Mouse (Mus musculus) hindbrain, embryonic 11.5 days (tissue): ENCODE data around the gene Ptprd. TPM values are rescaled to one million over a fixed set of nuclear protein-coding genes. Genes with fewer than 3 reads are reported as not detected.

Experiments
- ATAC-seq: fragments of 200-750 bp; cut with Nextera tagmentation; 2 replicates; pipeline ENCODE4 v1.8.0; 2017; ENCODE audit warnings: mild to moderate bottlenecking, moderate TSS enrichment, moderate library complexity; ENCODE audit not compliant: low FRiP score
- DNase-seq: peaks from one replicate; pipeline ENCODE4 v3.0.0-alpha.2; 2015; ENCODE audit warnings: low spot score
- H3K27ac ChIP-seq: fragments of 300-500 bp; sonication (generic); 2 replicates; pipeline ENCODE4 v1.5.1; 2014; ENCODE audit warnings: mild to moderate bottlenecking, low read depth, low read length
- H3K27me3 ChIP-seq: fragments of 300-500 bp; sonication (generic); 2 replicates; pipeline ENCODE4 v1.6.1; 2014; ENCODE audit warnings: mild to moderate bottlenecking, low read length, moderate library complexity, mixed read lengths; ENCODE audit not compliant: control insufficient read depth, insufficient read depth
- H3K36me3 ChIP-seq: fragments of 300-500 bp; sonication (generic); 2 replicates; pipeline ENCODE4 v1.6.1; 2014; ENCODE audit warnings: mild to moderate bottlenecking, low read length, moderate library complexity, mixed read lengths; ENCODE audit not compliant: control insufficient read depth, insufficient read depth
- H3K4me1 ChIP-seq: fragments of 300-500 bp; sonication (generic); replicated peaks from 2 replicates; pipeline ENCODE4 v1.6.1; 2014; ENCODE audit warnings: low read length, mixed read lengths; ENCODE audit not compliant: control insufficient read depth, insufficient read depth
- H3K4me2 ChIP-seq: fragments of 300-500 bp; sonication (generic); replicated peaks from 2 replicates; pipeline ENCODE4 v1.6.1; 2014; ENCODE audit warnings: mild to moderate bottlenecking, low read depth, low read length
- H3K4me3 ChIP-seq: fragments of 300-500 bp; sonication (generic); 2 replicates; pipeline ENCODE4 v1.5.1; 2014; ENCODE audit warnings: low read depth, low read length
- H3K9ac ChIP-seq: fragments of 300-500 bp; sonication (generic); 2 replicates; pipeline ENCODE4 v1.6.1; 2014; ENCODE audit warnings: low read depth, low read length
- H3K9me3 ChIP-seq: fragments of 300-500 bp; sonication (generic); 2 replicates; pipeline ENCODE4 v1.6.1; 2016; ENCODE audit warnings: low read length; ENCODE audit not compliant: control insufficient read depth
- WGBS: fragments of 180-500 bp; shearing (Covaris S2); extraction: QIAGEN DNeasy Blood & Tissue Kit; methylation state at CpG from one replicate; pipeline ENCODE4 v1.1.7; 2014; 5-methylcytosine and 5-hydroxymethylcytosine counted together
- polyA plus RNA-seq: library from polyadenylated mRNA; unstranded; fragments of >200 nt; fragmentation: Nextera tagmentation; extraction: Ambion mirVana; gene quantifications from 2 replicates; pipeline ENCODE4 v1.2.1, GENCODE M21; 2014

Gene Ptprd
- 27.3 and 31.7 TPM in 2 replicates for polyA plus RNA-seq

- peak within 1 kb of the TSS; percentile 49 for H3K4me3 ChIP-seq
- peak within 1 kb of the TSS; percentile 89 for H3K4me2 ChIP-seq
- H3K36me3 ChIP-seq, result no peaks in the 10 kb centered on the region
- H3K27ac ChIP-seq, result no peak within 1 kb of the TSS
- ATAC-seq (peak; percentile 94), DNase-seq (peak; percentile 78)
- under 1% methylated on average over 77 of the region's 86 CpGs for WGBS
- H3K9me3 ChIP-seq, result no peaks in the 10 kb centered on the region
- H3K4me1 ChIP-seq, result no peaks in the 10 kb centered on the region
- peaks cover 7% of the 10 kb centered on the region for H3K27me3 ChIP-seq
- peak within 1 kb of the TSS; percentile 61 for H3K9ac ChIP-seq
Measured at GRCm38 (mm10) chr4:78211529-78212494, at the start of gene Ptprd. Gene Ptprd (minus strand): TSS chr4:78211961.

- no peaks in the 10 kb centered on the region for H3K4me1 ChIP-seq
Measured at GRCm38 (mm10) chr4:78235820-78236219, 24.1 kb upstream of the Ptprd start.

GRCm38 (mm10) chr4:78235316-78235715 lies 23.6 kb upstream of the Ptprd start:
- ATAC-seq, result no peak
- WGBS, result 88% methylated on average over 2 of the region's 2 CpGs
- no peaks in the 10 kb centered on the region for H3K9me3 ChIP-seq

More at GRCm38 (mm10) chr4:78235820-78236219, 24.1 kb upstream of the Ptprd start:
- no peak overlapping the region for H3K9ac ChIP-seq
- H3K27ac ChIP-seq, result no peak overlapping the region
- ATAC-seq (no peak), DNase-seq (no peak)
- H3K4me2 ChIP-seq, result no peak overlapping the region
- H3K27me3 ChIP-seq, result no peaks in the 10 kb centered on the region
- H3K9me3 ChIP-seq, result no peaks in the 10 kb centered on the region
- H3K4me3 ChIP-seq, result no peak overlapping the region
- H3K36me3 ChIP-seq, result no peaks in the 10 kb centered on the region
- WGBS, result 81% methylated on average over 2 of the region's 2 CpGs

GRCm38 (mm10) chr4:78234681-78235080 lies 22.9 kb upstream of the Ptprd start:
- Histone ChIP-seq H3K27me3 (no peaks in the 10 kb centered on the region), H3K27ac (no peak overlapping the region), H3K4me1 (no peaks in the 10 kb centered on the region), H3K9ac (no peak overlapping the region), H3K36me3 (no peaks in the 10 kb centered on the region), H3K4me3 (no peak overlapping the region), H3K9me3 (no peaks in the 10 kb centered on the region), H3K4me2 (no peak overlapping the region)
- WGBS, result 93% methylated on average over 1 of the region's 1 CpGs
- no peak for DNase-seq
- ATAC-seq, result no peak

More at GRCm38 (mm10) chr4:78235316-78235715, 23.6 kb upstream of the Ptprd start:
- Histone ChIP-seq H3K9ac (no peak overlapping the region), H3K36me3 (no peaks in the 10 kb centered on the region), H3K27ac (no peak overlapping the region), H3K4me3 (no peak overlapping the region), H3K4me2 (no peak overlapping the region), H3K4me1 (no peaks in the 10 kb centered on the region), H3K27me3 (no peaks in the 10 kb centered on the region)
- DNase-seq, result no peak

- Histone ChIP-seq H3K4me3 (no peak overlapping the region), H3K9ac (no peak overlapping the region), H3K27ac (no peak overlapping the region), H3K9me3 (no peaks in the 10 kb centered on the region), H3K27me3 (peaks cover 7% of the 10 kb centered on the region), H3K36me3 (no peaks in the 10 kb centered on the region), H3K4me1 (no peaks in the 10 kb centered on the region), H3K4me2 (no peak overlapping the region)
- WGBS, result 63% methylated on average over 4 of the region's 4 CpGs
- DNase-seq, result no peak
- no peak for ATAC-seq
Measured at GRCm38 (mm10) chr4:78213949-78214348, 2.2 kb upstream of the Ptprd start.

GRCm38 (mm10) chr4:78212941-78213340 lies 1.2 kb upstream of the Ptprd start:
- no peak for ATAC-seq

GRCm38 (mm10) chr4:78210878-78211528 lies 758 bp downstream of the Ptprd start:
- peak; percentile 9 for DNase-seq

More at GRCm38 (mm10) chr4:78212941-78213340, 1.2 kb upstream of the Ptprd start:
- Histone ChIP-seq H3K27ac (no peak overlapping the region), H3K9ac (no peak overlapping the region), H3K36me3 (no peaks in the 10 kb centered on the region), H3K4me1 (no peaks in the 10 kb centered on the region), H3K9me3 (no peaks in the 10 kb centered on the region), H3K4me2 (no peak overlapping the region), H3K27me3 (peaks cover 7% of the 10 kb centered on the region), H3K4me3 (no peak overlapping the region)
- 65% methylated on average over 4 of the region's 4 CpGs for WGBS
- no peak for DNase-seq

GRCm38 (mm10) chr4:78205018-78205417 lies 6.7 kb downstream of the Ptprd start:
- H3K4me1 ChIP-seq, result no peaks in the 10 kb centered on the region
- WGBS, result 62% methylated on average over 3 of the region's 3 CpGs
- H3K4me2 ChIP-seq, result no peak overlapping the region
- H3K27ac ChIP-seq, result no peak overlapping the region
- DNase-seq (no peak), ATAC-seq (no peak)
- no peak overlapping the region for H3K9ac ChIP-seq
- H3K27me3 ChIP-seq, result no peaks in the 10 kb centered on the region
- H3K36me3 ChIP-seq, result no peaks in the 10 kb centered on the region
- H3K9me3 ChIP-seq, result no peaks in the 10 kb centered on the region
- H3K4me3 ChIP-seq, result no peak overlapping the region

More at GRCm38 (mm10) chr4:78210878-78211528, 758 bp downstream of the Ptprd start:
- Histone ChIP-seq H3K4me1 (no peaks in the 10 kb centered on the region), H3K9ac (peak overlapping the region; percentile 61), H3K4me2 (peak overlapping the region; percentile 89), H3K9me3 (no peaks in the 10 kb centered on the region), H3K4me3 (peak overlapping the region; percentile 49), H3K27ac (no peak overlapping the region), H3K27me3 (peaks cover 7% of the 10 kb centered on the region), H3K36me3 (no peaks in the 10 kb centered on the region)
- 28% methylated on average over 9 of the region's 9 CpGs for WGBS
- ATAC-seq, result no peak; the same call in 1 of the 2 replicates
